Mouse (Mus musculus) E14TG2a.4 (cell line): Measurements from ENCODE around the gene Rab43.

ENCODE experiments used
- CTCF ChIP-seq: conservative IDR thresholded peaks from 2 replicates; pipeline ENCODE4 v1.5.1; 2014; ENCODE audit warnings: low read length
- NANOG ChIP-seq: IDR thresholded peaks from 2 replicates; pipeline ENCODE4 v1.6.1; 2014; ENCODE audit warnings: borderline replicate concordance, low read length, mixed read lengths

DNA sequence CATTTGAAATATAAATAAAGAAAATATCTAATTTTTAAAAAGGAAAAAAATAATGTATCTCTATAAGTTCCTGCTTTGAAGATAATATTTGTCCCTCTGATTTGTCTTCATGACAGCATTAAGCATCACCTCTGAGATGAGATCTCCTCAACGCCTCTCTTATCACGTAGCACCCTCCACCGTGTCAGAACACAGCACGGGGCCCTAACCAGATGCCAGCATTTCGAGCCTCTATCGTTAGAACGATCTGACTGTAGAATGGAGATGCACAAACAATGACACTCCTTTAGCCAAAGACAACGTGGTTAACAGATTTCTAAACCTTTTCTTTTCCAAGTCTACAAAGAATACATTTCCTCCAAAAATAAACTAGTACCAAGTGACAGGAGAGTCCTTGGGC is 27.9 kb downstream of the Rab43 start:
- TF ChIP-seq CTCF (no peak), NANOG (no peak)
